Mouse (Mus musculus): Measurements from ENCODE around the gene 1700019D03Rik.

Gene 1700019D03Rik

GRCm38 (mm10) chr1:53020079-53020478, at the start of gene 1700019D03Rik:
1700019D03Rik (minus strand) TSS chr1:53020179.
- DNase-seq (ENCODE audit: low spot score), result no peak

GRCm38 (mm10) chr1:53063921-53064320, 43.9 kb upstream of the 1700019D03Rik start:
- DNase-seq (ENCODE audit: low spot score), result no peak

GRCm38 (mm10) chr1:53061871-53062608, 42.1 kb upstream of the 1700019D03Rik start:
- DNase-seq (ENCODE audit: low spot score), result no peak

GRCm38 (mm10) chr1:53061340-53061739, 41.4 kb upstream of the 1700019D03Rik start, which contains the start of gene Mstn:
Mstn (plus strand) TSS chr1:53061640.
- DNase-seq (ENCODE audit: low spot score), result no peak

GRCm38 (mm10) chr1:53060499-53060898, 40.5 kb upstream of the 1700019D03Rik start:
- no peak for DNase-seq (ENCODE audit: low spot score)

GRCm38 (mm10) chr1:53059106-53059505, 39.1 kb upstream of the 1700019D03Rik start:
- DNase-seq (ENCODE audit: low spot score), result no peak

- DNase-seq (ENCODE audit: low spot score), result peak; percentile 46
These were observed 33.4 kb upstream of the 1700019D03Rik start for GRCm38 (mm10) chr1:53053087-53054022.

- DNase-seq (ENCODE audit: low spot score), result no peak
These were observed 29.9 kb upstream of the 1700019D03Rik start for GRCm38 (mm10) chr1:53049763-53050427.

GRCm38 (mm10) chr1:53037443-53037871, 17.5 kb upstream of the 1700019D03Rik start:
- DNase-seq (ENCODE audit: low spot score), result no peak

GRCm38 (mm10) chr1:53032550-53032949, 12.6 kb upstream of the 1700019D03Rik start:
- no peak for DNase-seq (ENCODE audit: low spot score)

- no peak for DNase-seq (ENCODE audit: low spot score)
These were observed 1.1 kb downstream of the 1700019D03Rik start for GRCm38 (mm10) chr1:53018746-53019505.

GRCm38 (mm10) chr1:53015606-53016005, 4.4 kb downstream of the 1700019D03Rik start:
- DNase-seq (ENCODE audit: low spot score), result no peak

GRCm38 (mm10) chr1:53014716-53015115, 5.3 kb downstream of the 1700019D03Rik start:
- no peak for DNase-seq (ENCODE audit: low spot score)

- DNase-seq (ENCODE audit: low spot score), result no peak
These were observed 33.3 kb downstream of the 1700019D03Rik start for GRCm38 (mm10) chr1:52986692-52987091.

GRCm38 (mm10) chr1:52973198-52973597, 46.8 kb downstream of the 1700019D03Rik start:
- no peak for DNase-seq (ENCODE audit: low spot score)

- no peak for DNase-seq (ENCODE audit: low spot score)
These were observed 48.0 kb downstream of the 1700019D03Rik start for GRCm38 (mm10) chr1:52971881-52972503.

- DNase-seq (ENCODE audit: low spot score), result no peak
These were observed 55.4 kb downstream of the 1700019D03Rik start for GRCm38 (mm10) chr1:52964581-52964980.

- no peak for DNase-seq (ENCODE audit: low spot score)
These were observed 56.9 kb downstream of the 1700019D03Rik start for GRCm38 (mm10) chr1:52963097-52963496.

- no peak for DNase-seq (ENCODE audit: low spot score)
These were observed 59.8 kb downstream of the 1700019D03Rik start for GRCm38 (mm10) chr1:52960191-52960590.

GRCm38 (mm10) chr1:52956746-52957145, 63.2 kb downstream of the 1700019D03Rik start:
- no peak for DNase-seq (ENCODE audit: low spot score)

GRCm38 (mm10) chr1:52955102-52955501, 64.9 kb downstream of the 1700019D03Rik start:
- DNase-seq (ENCODE audit: low spot score), result peak; percentile 33
